Mouse (Mus musculus) urinary bladder, adult 18-20 months (tissue): ENCODE results near the gene Mindy4.

Experiments used
- DNase-seq, 2 experiments: peaks; one replicate each; pipeline ENCODE4 v3.0.0; 2022; ENCODE audit warnings: low spot score in 2 of 2, mixed read lengths in 2 of 2

The Mindy4 gene

GRCm38 (mm10) chr6:55367126-55367525, 163.9 kb downstream of the Mindy4 start:
- DNase-seq = no peak
